Mouse (Mus musculus): ENCODE data around the gene Nup107.
A peak's percentile ranks its signal among the peaks of the same experiment; 100 is the strongest.
"Not testable (repeated sequence)": the region's sequence is repeated elsewhere in the genome, so short reads cannot be mapped to it uniquely, and the experiment has no call there.

Gene Nup107

DNA sequence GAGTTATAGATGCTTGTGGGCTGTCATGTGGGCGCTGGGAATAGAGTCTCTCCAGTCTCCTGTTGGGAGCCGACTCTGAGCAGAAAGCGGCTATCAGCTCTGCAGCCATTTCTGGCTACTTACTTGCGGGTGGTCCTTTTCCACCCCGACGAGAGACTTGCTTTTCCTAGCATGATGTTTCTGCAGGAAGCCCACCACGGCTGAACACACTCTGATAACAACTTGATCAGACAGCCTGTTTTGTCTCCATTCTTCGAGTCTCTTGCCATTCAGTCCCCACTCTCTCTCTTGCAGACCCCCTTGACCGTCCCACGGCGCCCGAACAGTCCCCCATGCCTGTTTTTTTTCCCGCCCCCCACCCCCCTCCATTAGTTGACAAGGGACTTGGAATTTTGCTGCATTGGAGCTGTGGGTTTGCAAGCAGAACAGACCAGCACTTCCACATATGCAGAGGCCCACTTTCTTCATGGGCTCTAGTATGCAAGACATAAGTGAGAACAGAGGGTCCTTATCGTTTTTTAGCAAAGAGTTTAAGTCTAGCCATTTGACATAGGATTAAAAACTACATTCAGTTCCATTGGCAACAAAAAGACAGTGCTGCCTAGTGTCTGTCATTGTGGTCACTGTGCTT is 59.4 kb downstream of the Nup107 start:
- DNase-seq: no peak

DNA sequence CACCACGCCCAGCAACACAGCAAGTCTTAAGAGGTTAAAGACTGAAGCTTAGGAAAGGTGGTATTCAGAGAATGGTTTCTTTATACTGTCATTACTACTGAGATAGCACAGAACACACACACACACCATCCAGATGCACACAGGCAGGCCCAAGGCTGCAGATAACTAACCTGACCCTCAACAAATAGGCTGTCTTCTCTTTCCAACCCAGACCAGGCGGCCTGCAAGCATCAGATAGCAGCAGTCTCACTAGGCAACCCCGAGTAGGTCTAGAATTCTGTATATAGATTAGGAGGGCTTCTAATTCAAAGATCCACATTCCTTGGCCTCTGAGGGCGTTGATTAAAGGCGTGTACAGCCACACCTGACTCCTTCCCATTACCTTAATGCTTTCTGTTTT is 60.3 kb downstream of the Nup107 start:
- no peak for DNase-seq

- peak; percentile 41 for DNase-seq
Observed at GRCm38 (mm10) chr10:117731244-117732101, 61.0 kb downstream of the Nup107 start.

- no peak for DNase-seq
Observed at GRCm38 (mm10) chr10:117730637-117731203, 61.8 kb downstream of the Nup107 start.

DNA sequence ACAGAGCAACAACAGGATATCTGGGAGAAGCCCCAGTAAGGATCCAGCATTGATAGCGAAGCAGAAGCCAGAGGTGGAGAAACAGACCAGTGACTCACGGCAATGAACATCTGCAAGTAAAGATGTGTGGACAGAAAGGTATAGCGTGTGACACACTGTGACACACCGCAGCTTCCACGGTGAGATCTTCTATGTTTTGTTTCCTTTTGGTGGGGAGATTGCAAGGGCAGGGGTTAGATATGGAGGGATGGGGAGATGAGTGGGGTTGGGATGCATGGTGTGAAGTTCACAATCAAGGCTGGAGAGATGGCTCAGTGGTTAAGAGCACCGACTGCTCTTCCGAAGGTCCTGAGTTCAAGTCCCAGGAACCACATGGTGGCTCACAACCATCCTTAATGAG is 62.4 kb downstream of the Nup107 start:
- no peak for DNase-seq

DNA sequence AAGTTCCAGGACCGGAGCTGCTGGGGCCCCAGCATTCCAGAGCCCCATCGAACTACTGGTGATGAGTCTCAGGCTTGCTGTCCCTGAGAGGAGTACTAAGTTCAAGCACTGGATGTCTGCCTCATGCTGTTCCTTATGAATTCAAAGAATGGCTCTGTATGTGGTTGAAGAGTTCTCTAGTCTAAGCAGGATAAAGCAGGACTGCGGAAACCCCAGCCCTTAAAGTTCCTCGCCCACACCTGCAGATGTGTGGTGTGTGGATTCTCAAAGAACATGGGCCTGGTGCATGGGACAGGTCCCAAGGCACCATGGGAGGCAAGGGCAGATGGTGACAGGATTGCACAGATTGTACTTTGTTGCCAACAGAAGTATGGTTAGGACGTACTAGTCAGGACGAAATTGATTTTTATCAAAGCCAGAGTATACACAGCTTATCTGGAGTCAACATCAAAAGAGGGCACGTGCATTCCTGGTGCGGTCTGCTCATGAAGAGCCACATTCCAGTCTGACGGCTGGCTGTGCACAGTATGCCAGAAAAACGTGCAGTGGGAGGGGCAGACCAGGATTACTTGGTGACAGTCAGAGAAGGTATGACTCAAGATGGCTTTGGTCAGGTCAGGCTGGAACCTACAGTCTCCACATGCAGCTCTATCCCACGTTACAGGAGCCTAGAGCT is 63.2 kb downstream of the Nup107 start:
- DNase-seq: no peak

- DNase-seq: no peak
Observed at GRCm38 (mm10) chr10:117728574-117728973, 63.9 kb downstream of the Nup107 start.

DNA sequence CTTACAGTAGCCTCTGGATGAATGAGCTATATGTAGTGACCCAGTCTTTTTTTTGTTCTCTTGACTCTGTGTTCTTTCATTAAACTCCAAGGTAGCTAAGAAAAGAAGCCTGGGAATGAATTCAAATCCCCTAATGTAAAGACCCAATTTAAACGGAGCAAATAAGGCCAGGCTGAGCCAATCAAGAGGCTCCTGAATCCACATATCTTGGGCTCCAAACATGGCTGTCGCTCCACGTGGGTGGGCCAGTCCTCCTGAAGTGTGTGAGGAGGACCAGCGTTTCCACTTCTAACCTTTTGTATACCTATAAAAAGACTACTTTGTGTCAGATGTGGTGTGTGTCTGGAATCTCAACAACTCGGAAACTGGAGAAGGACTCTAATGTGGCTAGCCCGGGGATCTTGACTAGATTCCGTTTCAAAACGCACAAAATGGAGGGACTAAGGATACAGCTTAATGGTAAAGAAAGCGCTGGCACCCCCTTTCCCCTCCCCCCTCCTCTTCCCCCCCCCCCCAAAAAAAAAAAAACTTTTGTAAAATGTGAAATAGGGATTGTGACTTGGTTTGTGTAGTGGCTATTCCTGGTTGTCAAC is 64.9 kb downstream of the Nup107 start:
- no peak for DNase-seq

DNA sequence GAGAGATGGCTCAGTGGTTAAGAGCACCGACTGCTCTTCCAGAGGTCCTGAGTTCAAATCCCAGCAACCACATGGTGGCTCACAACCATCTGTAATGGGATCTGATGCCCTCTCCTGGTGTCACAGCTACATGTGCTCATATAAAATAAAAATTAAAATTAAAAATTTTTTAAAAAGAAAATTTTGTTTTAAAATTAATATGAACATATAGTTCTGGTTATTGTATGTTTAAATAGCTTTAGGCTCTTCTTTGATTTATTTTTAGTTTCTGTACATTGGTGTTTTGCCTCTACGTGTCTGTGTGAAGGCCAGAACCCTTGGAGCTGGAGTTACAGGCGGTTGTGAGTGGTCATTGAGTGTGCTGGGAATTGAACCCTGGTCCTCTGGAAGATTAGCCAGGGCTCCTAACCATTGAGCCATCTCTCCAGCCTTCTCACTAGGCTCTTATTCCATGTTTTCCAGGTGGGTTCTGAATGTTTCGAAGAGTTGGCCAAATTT is 65.6 kb downstream of the Nup107 start:
- no peak for DNase-seq

- DNase-seq: no peak
Observed at GRCm38 (mm10) chr10:117726350-117726749, 66.2 kb downstream of the Nup107 start.

GRCm38 (mm10) chr10:117725671-117726070 is 66.8 kb downstream of the Nup107 start:
- DNase-seq: no peak

- DNase-seq: no peak
Observed at GRCm38 (mm10) chr10:117724804-117725361, 67.6 kb downstream of the Nup107 start.

DNA sequence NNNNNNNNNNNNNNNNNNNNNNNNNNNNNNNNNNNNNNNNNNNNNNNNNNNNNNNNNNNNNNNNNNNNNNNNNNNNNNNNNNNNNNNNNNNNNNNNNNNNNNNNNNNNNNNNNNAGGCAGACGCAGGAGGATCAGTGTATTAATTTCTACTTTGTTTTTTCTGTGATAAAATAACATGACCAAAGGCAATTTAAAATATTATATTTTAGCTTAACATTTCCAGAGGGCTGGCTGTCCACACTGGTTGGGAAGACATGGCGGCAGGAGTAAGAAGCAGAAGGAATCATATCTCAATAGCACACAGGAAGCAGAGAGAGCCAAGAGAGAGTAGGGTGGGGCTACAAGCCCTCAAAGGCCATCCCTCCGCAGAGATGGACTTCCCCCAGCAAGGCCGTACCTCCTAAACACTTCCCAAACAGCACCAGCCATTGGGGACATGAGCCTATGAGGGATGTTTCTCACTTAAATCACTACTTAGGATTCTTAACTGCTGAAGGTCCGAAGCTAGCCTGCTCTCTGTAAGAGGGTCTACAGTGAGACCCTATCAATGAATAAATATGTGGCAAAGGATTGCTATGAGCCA is 68.3 kb downstream of the Nup107 start:
- DNase-seq: no peak

GRCm38 (mm10) chr10:117718161-117719119 is 74.1 kb downstream of the Nup107 start:
- DNase-seq: peak; percentile 66

DNA sequence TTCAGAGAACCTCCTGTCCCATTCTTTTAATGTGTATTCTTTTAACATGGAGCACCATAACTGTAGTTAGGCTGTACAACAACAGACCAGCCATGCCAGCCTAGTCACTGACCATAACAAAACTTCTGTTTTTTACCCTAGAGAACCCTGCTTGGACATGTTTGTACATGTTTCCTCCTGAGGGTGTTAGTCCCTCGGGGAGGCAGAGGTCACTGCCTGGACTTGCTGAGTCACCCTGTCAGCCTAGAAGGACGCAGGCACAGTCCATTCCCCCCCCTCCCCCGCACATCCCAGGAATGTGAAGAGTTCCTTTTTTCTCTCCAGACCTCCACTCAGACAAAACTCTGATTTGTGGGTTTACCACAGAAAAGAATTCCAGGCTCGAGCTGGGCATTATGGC is 74.9 kb downstream of the Nup107 start:
- DNase-seq: no peak

GRCm38 (mm10) chr10:117716686-117717085 is 75.8 kb downstream of the Nup107 start:
- no peak for DNase-seq

- DNase-seq: not testable (repeated sequence)
Observed at GRCm38 (mm10) chr10:117715654-117716053, 76.9 kb downstream of the Nup107 start.

DNA sequence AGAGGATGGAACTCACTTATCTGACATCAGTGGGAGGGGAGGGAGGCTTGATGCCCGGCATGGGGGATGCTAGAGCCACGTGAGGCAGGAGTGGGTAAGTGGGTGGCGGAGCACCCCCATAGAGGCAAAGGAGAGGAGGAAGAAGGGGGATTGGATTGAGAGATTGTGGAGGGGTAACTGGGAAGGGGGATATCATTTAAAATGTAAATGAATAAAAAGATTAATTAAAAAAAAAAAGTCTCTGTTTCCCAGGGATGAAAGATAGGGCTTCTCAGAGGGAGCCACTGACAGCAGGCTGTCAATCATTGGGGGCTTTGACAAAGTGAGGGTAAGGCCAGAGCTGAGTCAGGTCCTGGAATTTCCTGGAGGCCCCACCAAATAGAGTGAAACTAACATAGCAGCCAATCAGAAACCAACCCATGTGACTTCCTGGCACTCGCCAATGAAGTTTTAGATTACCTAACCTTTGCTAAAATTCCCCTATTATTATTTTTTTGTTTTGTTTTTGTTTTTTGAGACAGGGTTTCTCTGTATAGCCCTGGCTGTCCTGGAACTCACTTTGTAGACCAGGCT is 77.5 kb downstream of the Nup107 start:
- DNase-seq: no peak

DNA sequence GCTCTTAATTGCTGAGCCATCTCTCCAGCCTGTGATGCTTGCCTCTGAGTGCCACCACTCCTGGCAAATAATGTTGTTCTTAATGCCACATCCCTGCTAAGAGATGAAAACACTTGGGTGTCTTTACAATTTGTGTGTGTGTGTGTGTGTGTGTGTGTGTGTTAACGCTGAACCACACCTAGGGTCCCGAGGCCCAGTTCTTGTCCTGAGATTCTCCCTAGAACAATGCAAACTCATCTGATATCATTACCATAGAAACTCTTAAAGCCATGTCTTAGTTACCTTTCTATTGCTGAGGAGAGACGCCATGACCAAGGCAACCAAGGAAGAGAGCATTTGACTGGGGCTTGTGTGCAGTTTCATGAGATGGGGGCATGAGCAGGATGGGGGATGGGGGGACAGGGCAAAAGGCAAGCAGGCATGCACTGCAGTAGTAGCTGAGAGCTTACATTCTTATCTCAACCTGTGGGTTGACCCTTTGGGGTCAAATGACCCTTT is 78.4 kb downstream of the Nup107 start:
- DNase-seq: no peak

GRCm38 (mm10) chr10:117713466-117713865 is 79.0 kb downstream of the Nup107 start:
- no peak for DNase-seq

All from right cerebral cortex, postnatal 14 days (tissue).